Mouse (Mus musculus) intestine, postnatal 0 days (tissue): Measurements from ENCODE around the gene Add2. TPM values are rescaled to one million over a fixed set of nuclear protein-coding genes. Genes with fewer than 3 reads are reported as not detected.

Experiments
- ATAC-seq: fragments of 200-750 bp; cut with Nextera tagmentation; 2 replicates; pipeline ENCODE4 v1.8.0; 2017; ENCODE audit warnings: mild to moderate bottlenecking, moderate TSS enrichment, moderate library complexity
- H3K27ac ChIP-seq: fragments of 300-500 bp; sonication (generic); 2 replicates; pipeline ENCODE4 v1.5.1; 2014; ENCODE audit warnings: mild to moderate bottlenecking, low read depth, low read length, moderate library complexity
- H3K27me3 ChIP-seq: fragments of 300-500 bp; sonication (generic); replicated peaks from 2 replicates; pipeline ENCODE4 v1.6.1; 2014; ENCODE audit warnings: low read length, mixed read lengths; ENCODE audit not compliant: control insufficient read depth, insufficient read depth
- H3K36me3 ChIP-seq: fragments of 300-500 bp; sonication (generic); 2 replicates; pipeline ENCODE4 v1.6.1; 2014; ENCODE audit warnings: mild to moderate bottlenecking, moderate library complexity; ENCODE audit not compliant: control insufficient read depth, insufficient read depth
- H3K4me1 ChIP-seq: fragments of 300-500 bp; sonication (generic); replicated peaks from 2 replicates; pipeline ENCODE4 v1.6.1; 2014; ENCODE audit warnings: antibody characterized with exemption, low read length, mixed read lengths; ENCODE audit not compliant: control insufficient read depth, insufficient read depth
- H3K4me2 ChIP-seq: fragments of 300-500 bp; sonication (generic); replicated peaks from 2 replicates; pipeline ENCODE4 v1.6.1; 2014; ENCODE audit warnings: low read depth, mild to moderate bottlenecking, moderate library complexity
- H3K4me3 ChIP-seq: fragments of 300-500 bp; sonication (generic); 2 replicates; pipeline ENCODE4 v1.5.1; 2014; ENCODE audit warnings: low read depth, low read length
- H3K9ac ChIP-seq: fragments of 300-500 bp; sonication (generic); 2 replicates; pipeline ENCODE4 v1.6.1; 2014; ENCODE audit warnings: mild to moderate bottlenecking, low read depth, low read length
- H3K9me3 ChIP-seq: fragments of 300-500 bp; sonication (generic); 2 replicates; pipeline ENCODE4 v1.6.1; 2016; ENCODE audit warnings: mixed run types; ENCODE audit not compliant: control insufficient read depth
- CTCF ChIP-seq: sonication (generic); IDR thresholded peaks from 2 replicates; pipeline ENCODE4 v1.5.1; 2016; ENCODE audit warnings: low read depth, mild to moderate bottlenecking, control low read depth, antibody characterized with exemption, moderate library complexity
- WGBS: fragments of 180-500 bp; shearing (Covaris S2); extraction: QIAGEN DNeasy Blood & Tissue Kit; methylation state at CpG from one replicate; pipeline ENCODE4 v1.1.7; 2014; 5-methylcytosine and 5-hydroxymethylcytosine counted together
- polyA plus RNA-seq: library from polyadenylated mRNA; unstranded; fragments of >200 nt; fragmentation: Nextera tagmentation; extraction: Ambion mirVana; gene quantifications from 2 replicates; pipeline ENCODE4 v1.2.1, GENCODE M21; 2015

Add2 gene
- polyA plus RNA-seq, 1 experiment from 2014 or later = 2.0 TPM

DNA sequence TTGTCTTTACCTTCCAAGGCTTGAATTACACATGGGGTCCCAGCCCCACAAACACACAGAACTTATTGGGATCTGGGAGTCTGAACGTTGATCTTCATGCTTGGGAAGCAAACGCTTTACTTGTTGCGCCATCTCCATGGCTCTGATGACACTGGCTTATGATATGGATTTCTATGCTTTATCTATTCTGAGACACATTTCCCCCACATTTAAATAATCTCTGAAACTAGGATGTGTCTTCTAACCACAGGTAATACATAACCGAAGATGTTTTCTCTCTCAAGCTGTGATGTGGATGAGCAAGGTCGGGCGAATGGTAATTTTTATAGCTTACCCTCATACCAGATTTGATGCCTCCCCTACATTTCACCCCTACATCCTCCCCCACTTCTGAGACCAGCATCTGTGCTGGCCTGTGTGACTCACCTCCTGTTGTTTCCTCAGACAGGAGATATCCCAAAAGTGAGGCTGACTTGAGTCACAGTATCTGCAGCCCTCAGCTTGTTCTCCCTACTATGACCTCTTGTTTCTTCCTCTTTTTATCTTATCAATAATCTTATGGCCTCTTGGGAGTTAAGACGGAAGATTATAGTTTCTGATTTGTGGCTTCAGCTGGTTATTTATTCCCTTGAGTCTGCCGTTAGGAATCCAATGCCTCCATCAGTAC is 46.2 kb downstream of the Add2 start:
- Histone ChIP-seq H3K9me3 (no peaks in the 10 kb centered on the region), H3K4me3 (no peak overlapping the region), H3K27ac (no peak overlapping the region), H3K9ac (no peak overlapping the region), H3K4me2 (no peak overlapping the region), H3K36me3 (no peaks in the 10 kb centered on the region), H3K4me1 (no peaks in the 10 kb centered on the region), H3K27me3 (no peaks in the 10 kb centered on the region)
- WGBS = 73% methylated on average over 8 of the region's 8 CpGs
- no peak for ATAC-seq
- no peak for TF ChIP-seq CTCF

DNA sequence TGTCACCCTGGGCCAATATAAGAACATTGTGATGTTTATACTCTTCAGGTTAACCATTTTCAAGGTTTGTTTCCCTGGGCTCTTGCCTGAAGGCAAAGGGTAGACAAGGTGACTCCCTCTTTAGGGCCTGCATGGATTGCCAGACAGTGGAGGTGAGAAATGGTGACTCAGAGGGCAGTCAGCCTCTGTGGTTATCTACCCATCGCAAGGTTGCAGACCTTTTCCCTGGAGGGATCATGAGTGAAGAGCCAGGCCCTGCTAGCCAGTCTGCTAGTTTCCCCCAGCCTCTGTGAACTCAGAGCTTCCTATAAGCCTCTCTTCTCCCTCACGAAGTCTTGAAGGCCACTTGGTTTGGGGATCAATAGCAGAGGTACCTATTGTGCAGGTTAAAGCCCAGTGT is 48.0 kb downstream of the Add2 start:
- no peak for ATAC-seq
- Histone ChIP-seq H3K4me2 (no peak overlapping the region), H3K9ac (no peak overlapping the region), H3K27ac (no peak overlapping the region), H3K9me3 (no peaks in the 10 kb centered on the region), H3K4me3 (no peak overlapping the region), H3K4me1 (no peaks in the 10 kb centered on the region), H3K36me3 (no peaks in the 10 kb centered on the region), H3K27me3 (no peaks in the 10 kb centered on the region)
- WGBS = 69% methylated on average over 2 of the region's 2 CpGs
- TF ChIP-seq CTCF = no peak

DNA sequence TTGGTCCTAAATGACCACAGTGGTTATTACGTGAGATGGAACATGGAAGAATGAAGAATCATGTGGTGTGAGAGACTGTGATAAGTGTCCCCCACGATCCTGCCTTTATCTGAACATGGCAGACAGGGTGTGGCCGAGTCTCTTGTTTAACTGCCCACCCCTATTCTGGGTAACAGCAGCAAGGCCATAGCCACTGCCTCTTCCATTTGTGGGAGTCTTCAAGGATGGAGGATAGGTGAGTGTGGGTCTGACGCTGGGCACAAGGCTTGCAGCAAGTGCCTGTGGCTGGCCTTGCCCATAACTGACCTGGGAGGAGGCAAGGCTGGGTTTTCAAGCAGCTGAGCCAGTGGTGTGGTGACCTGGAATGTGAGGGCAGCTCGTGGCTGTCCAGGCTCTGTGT is 49.4 kb downstream of the Add2 start:
- no peak for TF ChIP-seq CTCF
- Histone ChIP-seq H3K4me3 (no peak overlapping the region), H3K27ac (no peak overlapping the region), H3K36me3 (no peaks in the 10 kb centered on the region), H3K4me2 (no peak overlapping the region), H3K9me3 (no peaks in the 10 kb centered on the region), H3K27me3 (no peaks in the 10 kb centered on the region), H3K4me1 (no peaks in the 10 kb centered on the region), H3K9ac (no peak overlapping the region)
- 58% methylated on average over 5 of the region's 5 CpGs for WGBS
- ATAC-seq = no peak

DNA sequence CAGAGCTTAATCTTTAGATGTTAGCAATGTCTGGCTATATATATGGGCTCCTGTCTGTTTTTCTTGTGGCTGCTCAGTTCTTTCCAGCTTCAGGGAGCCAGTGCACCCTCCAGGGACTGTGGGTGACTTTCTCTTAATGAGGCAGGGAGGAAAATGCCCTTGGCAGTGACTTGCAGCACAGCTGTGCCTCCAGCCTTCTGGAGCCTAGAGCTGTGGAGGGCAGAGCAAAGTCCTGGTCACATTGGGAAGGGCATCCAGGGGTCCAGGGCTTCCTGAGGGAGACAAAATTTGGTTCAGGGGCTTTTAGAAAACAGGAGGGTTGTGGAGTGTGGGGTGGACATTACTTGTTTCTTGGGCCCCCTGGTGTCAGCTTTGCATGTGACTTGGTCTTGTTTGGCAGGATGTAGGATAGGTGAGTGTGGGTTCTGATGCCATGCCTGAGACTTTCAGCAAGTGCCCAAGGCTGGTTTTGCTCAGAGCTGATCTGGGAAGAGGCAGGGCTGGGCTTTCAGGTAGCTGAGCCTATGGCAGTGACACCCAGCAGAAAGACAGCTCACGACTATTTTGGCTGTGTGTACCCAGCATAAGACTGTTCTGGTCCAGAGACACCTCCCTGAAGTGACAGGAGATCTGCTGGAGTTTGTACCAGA is 50.0 kb downstream of the Add2 start:
- no peak for TF ChIP-seq CTCF
- WGBS = 63% methylated on average over 1 of the region's 1 CpGs
- no peak for ATAC-seq

DNA sequence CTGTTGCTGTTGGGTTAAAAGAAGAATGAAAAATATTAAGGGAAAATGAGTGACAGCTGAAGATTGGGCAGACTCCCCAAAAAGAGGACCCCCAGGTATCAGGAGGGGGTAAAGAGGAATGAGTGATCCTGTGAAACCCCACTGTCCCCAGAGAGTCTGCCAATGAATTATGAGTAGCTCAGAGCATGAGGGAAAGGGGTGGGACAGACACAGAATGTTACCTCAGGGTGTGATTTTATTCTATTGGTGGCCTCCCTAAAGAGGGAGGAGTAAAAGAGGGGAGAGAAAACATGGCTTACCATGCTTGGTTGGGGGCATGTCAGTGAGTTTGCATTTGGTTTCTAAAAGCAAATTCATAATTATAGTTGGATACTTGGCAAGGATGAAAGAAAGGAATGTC is 50.8 kb downstream of the Add2 start:
- TF ChIP-seq CTCF = no peak

More for the DNA sequence above, 50.0 kb downstream of the Add2 start:
- no peak overlapping the region for H3K4me3 ChIP-seq
- no peaks in the 10 kb centered on the region for H3K4me1 ChIP-seq
- no peaks in the 10 kb centered on the region for H3K9me3 ChIP-seq
- no peak overlapping the region for H3K9ac ChIP-seq
- H3K27ac ChIP-seq = no peak overlapping the region
- H3K27me3 ChIP-seq = no peaks in the 10 kb centered on the region
- H3K36me3 ChIP-seq = no peaks in the 10 kb centered on the region
- no peak overlapping the region for H3K4me2 ChIP-seq

DNA sequence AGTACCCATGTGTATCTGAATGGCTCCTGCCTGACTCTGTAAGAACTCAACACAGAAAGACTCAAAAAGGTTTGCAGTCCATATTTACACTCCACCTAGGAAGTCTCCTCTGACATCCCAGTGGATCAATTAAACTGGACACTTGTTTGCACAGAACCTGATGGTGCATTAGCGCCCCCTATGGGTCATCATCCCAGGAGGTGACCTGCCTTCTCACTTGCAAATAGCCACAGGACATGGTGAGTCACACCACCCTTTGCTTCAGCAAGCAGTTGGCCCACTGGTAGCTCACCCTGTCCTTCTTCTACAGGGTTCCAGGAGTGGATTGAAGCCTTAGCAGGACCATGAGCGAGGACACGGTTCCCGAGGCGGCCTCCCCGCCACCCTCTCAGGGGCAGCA is 57.0 kb downstream of the Add2 start:
- Histone ChIP-seq H3K27me3 (no peaks in the 10 kb centered on the region), H3K36me3 (no peaks in the 10 kb centered on the region), H3K4me3 (no peak overlapping the region), H3K27ac (no peak overlapping the region), H3K9ac (no peak overlapping the region), H3K9me3 (no peaks in the 10 kb centered on the region), H3K4me2 (no peak overlapping the region), H3K4me1 (no peaks in the 10 kb centered on the region)
- 66% methylated on average over 6 of the region's 6 CpGs for WGBS
- peak; percentile 80 for TF ChIP-seq CTCF
- no peak for ATAC-seq

More for the DNA sequence above, 50.8 kb downstream of the Add2 start:
- H3K4me1 ChIP-seq = no peaks in the 10 kb centered on the region
- H3K27me3 ChIP-seq = no peaks in the 10 kb centered on the region
- no peak overlapping the region for H3K27ac ChIP-seq
- H3K9ac ChIP-seq = no peak overlapping the region
- H3K9me3 ChIP-seq = no peaks in the 10 kb centered on the region
- H3K4me3 ChIP-seq = no peak overlapping the region
- no peak overlapping the region for H3K4me2 ChIP-seq
- ATAC-seq = no peak
- no peaks in the 10 kb centered on the region for H3K36me3 ChIP-seq
